Mouse (Mus musculus) forebrain, postnatal 0 days (tissue): Measurements from ENCODE around the gene Opn3. TPM values are rescaled to one million over a fixed set of nuclear protein-coding genes. Genes with fewer than 3 reads are reported as not detected.

Source experiments
- ATAC-seq: fragments of 200-750 bp; cut with Nextera tagmentation; 2 replicates; pipeline ENCODE4 v1.8.0; 2017; ENCODE audit warnings: mild to moderate bottlenecking, moderate library complexity
- DNase-seq: peaks from one replicate; pipeline ENCODE4 v3.0.0-alpha.2; 2015
- H3K27ac ChIP-seq: fragments of 300-500 bp; sonication (generic); 2 replicates; pipeline ENCODE4 v1.5.1; 2014; ENCODE audit warnings: low read depth, mild to moderate bottlenecking, antibody characterized with exemption, low read length, moderate library complexity, mixed read lengths
- H3K27me3 ChIP-seq: fragments of 300-500 bp; sonication (generic); 2 replicates; pipeline ENCODE4 v1.6.1; 2014; ENCODE audit warnings: mild to moderate bottlenecking, low read length, mixed read lengths; ENCODE audit not compliant: insufficient read depth
- H3K36me3 ChIP-seq: fragments of 300-500 bp; sonication (generic); 2 replicates; pipeline ENCODE4 v1.6.1; 2014; ENCODE audit warnings: mild to moderate bottlenecking, moderate library complexity; ENCODE audit not compliant: insufficient read depth
- H3K4me1 ChIP-seq: fragments of 300-500 bp; sonication (generic); 2 replicates; pipeline ENCODE4 v1.6.1; 2014; ENCODE audit warnings: antibody characterized with exemption; ENCODE audit not compliant: insufficient read depth
- H3K4me2 ChIP-seq: fragments of 300-500 bp; sonication (generic); 2 replicates; pipeline ENCODE4 v1.6.1; 2014; ENCODE audit warnings: low read depth, mild to moderate bottlenecking, moderate library complexity
- H3K4me3 ChIP-seq: fragments of 300-500 bp; sonication (generic); 2 replicates; pipeline ENCODE4 v1.5.1; 2014; ENCODE audit warnings: low read depth, low read length, mixed read lengths
- H3K9ac ChIP-seq: fragments of 300-500 bp; sonication (generic); 2 replicates; pipeline ENCODE4 v1.6.1; 2014; ENCODE audit warnings: mild to moderate bottlenecking
- H3K9me3 ChIP-seq: fragments of 300-500 bp; sonication (generic); 2 replicates; pipeline ENCODE4 v1.6.1; 2016; ENCODE audit warnings: low read length
- CTCF ChIP-seq: sonication (generic); IDR thresholded peaks from 2 replicates; pipeline ENCODE4 v1.5.1; 2016; ENCODE audit warnings: antibody characterized with exemption, control low read depth, low read depth
- WGBS: fragments of 180-500 bp; shearing (Covaris S2); extraction: QIAGEN DNeasy Blood & Tissue Kit; methylation state at CpG from one replicate; pipeline ENCODE4 v1.1.7; 2014; 5-methylcytosine and 5-hydroxymethylcytosine counted together
- polyA plus RNA-seq: library from polyadenylated mRNA; unstranded; fragments of >200 nt; fragmentation: Nextera tagmentation; extraction: Ambion mirVana; gene quantifications from 2 replicates; pipeline ENCODE4 v1.2.1, GENCODE M21; 2015
- total RNA-seq: library from RNA; depleted of rRNA; stranded (reverse); fragments of >200 nt; gene quantifications from 2 replicates; pipeline ENCODE4 v1.2.3, GENCODE M21; 2014; rRNA removed

Gene Opn3
- total and polyA plus RNA-seq, 2 experiments from 2014 or later, result 6.4 to 9.0 TPM

DNA sequence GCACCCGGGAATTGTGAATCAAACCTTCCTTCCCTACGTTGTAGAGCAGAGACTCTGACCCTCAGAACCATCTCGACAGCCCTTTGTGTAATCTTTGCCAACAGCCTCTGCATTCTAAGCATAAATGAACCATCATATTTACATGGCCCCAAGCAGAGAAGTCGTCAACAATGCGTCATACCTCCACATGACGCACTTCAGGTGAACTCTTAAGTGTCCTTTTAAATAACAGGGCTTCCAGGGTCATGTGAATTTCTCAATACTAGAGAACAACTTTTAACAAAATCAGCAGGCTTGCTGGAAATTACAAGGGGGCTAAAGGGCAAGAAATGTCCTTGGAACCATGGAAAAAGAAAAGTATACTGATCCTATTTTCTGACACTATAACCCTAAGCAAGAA, 68.9 kb downstream of the Opn3 start:
- no peaks in the 10 kb centered on the region; the same call in none of the 2 replicates for H3K36me3 ChIP-seq
- no peak for DNase-seq
- no peak overlapping the region for H3K9ac ChIP-seq
- no peak overlapping the region for H3K4me3 ChIP-seq
- no peak for TF ChIP-seq CTCF
- WGBS, result 87% methylated on average over 6 of the region's 6 CpGs
- no peaks in the 10 kb centered on the region for H3K27me3 ChIP-seq
- no peak overlapping the region for H3K4me2 ChIP-seq
- ATAC-seq, result no peak
- H3K27ac ChIP-seq, result no peak overlapping the region
- H3K9me3 ChIP-seq, result no peaks in the 10 kb centered on the region
- peaks cover 3% of the 10 kb centered on the region; the same call in 1 of the 2 replicates for H3K4me1 ChIP-seq

GRCm38 (mm10) chr1:175619814-175620431, 72.7 kb downstream of the Opn3 start, which contains the start of gene Kmo:
TSS of gene Kmo (plus strand) at chr1:175620381.
- no peak within 1 kb of the TSS for H3K4me3 ChIP-seq
- DNase-seq (no peak), ATAC-seq (no peak)
- WGBS, result 93% methylated on average over 13 of the region's 13 CpGs
- no peaks in the 10 kb centered on the region for H3K27me3 ChIP-seq
- H3K4me2 ChIP-seq, result no peak within 1 kb of the TSS
- TF ChIP-seq CTCF, result no peak
- no peak within 1 kb of the TSS for H3K27ac ChIP-seq
- no peak within 1 kb of the TSS for H3K9ac ChIP-seq
- no peaks in the 10 kb centered on the region for H3K9me3 ChIP-seq
- H3K36me3 ChIP-seq, result peaks cover 19% of the 10 kb centered on the region
- H3K4me1 ChIP-seq, result peaks cover 3% of the 10 kb centered on the region; the same call in 1 of the 2 replicates

- TF ChIP-seq CTCF, result no peak
- no peak for ATAC-seq
- Histone ChIP-seq H3K9me3 (no peaks in the 10 kb centered on the region), H3K27me3 (no peaks in the 10 kb centered on the region), H3K27ac (no peak overlapping the region), H3K9ac (no peak overlapping the region), H3K4me1 (no peaks in the 10 kb centered on the region), H3K36me3 (peaks cover 45% of the 10 kb centered on the region), H3K4me2 (no peak overlapping the region), H3K4me3 (no peak overlapping the region)
- 88% methylated on average over 9 of the region's 9 CpGs for WGBS
- DNase-seq, result no peak
Measured at GRCm38 (mm10) chr1:175614992-175615391, 77.6 kb downstream of the Opn3 start.

Other genes starting within 250 kb of the Opn3 start
- gene Rgs7, start 200.3 kb downstream of the Opn3 start, total RNA-seq, result 46.5 and 50.3 TPM in 2 replicates
- gene Rgs7, start 200.3 kb downstream of the Opn3 start, polyA plus RNA-seq, result 36.2 and 46.1 TPM in 2 replicates
- not detected in 2 replicates for gene Kmo, start 72.4 kb downstream of the Opn3 start, total RNA-seq
- gene Kmo, start 72.4 kb downstream of the Opn3 start, polyA plus RNA-seq, result not detected in 2 replicates
- 54.2 and 66.1 TPM in 2 replicates for gene Fh1, start 67.1 kb downstream of the Opn3 start, total RNA-seq
- gene Fh1, start 67.1 kb downstream of the Opn3 start, polyA plus RNA-seq, result 86.5 and 92.9 TPM in 2 replicates
- 10.9 and 15.1 TPM in 2 replicates for gene Chml, start 125 bp upstream of the Opn3 start, total RNA-seq
- gene Chml, start 125 bp upstream of the Opn3 start, polyA plus RNA-seq, result 1.4 and 2.2 TPM in 2 replicates
- not detected in 2 replicates for gene Wdr64, start 5.8 kb upstream of the Opn3 start, total RNA-seq
- not detected in 2 replicates for gene Wdr64, start 5.8 kb upstream of the Opn3 start, polyA plus RNA-seq
- gene Exo1, start 187.8 kb upstream of the Opn3 start, total RNA-seq, result 1.7 and 8.6 TPM in 2 replicates
- gene Exo1, start 187.8 kb upstream of the Opn3 start, polyA plus RNA-seq, result 2.1 TPM in 2 replicates
- not detected in 2 replicates for gene Gm38100, start 227.6 kb upstream of the Opn3 start, total RNA-seq
- gene Gm38100, start 227.6 kb upstream of the Opn3 start, polyA plus RNA-seq, result not detected in 2 replicates